Mouse (Mus musculus) kidney, postnatal 0 days (tissue): ENCODE results near the gene Cacna1h. TPM values are rescaled to one million over a fixed set of nuclear protein-coding genes. Genes with fewer than 3 reads are reported as not detected.

ENCODE experiments used
- ATAC-seq: fragments of 200-750 bp; cut with Nextera tagmentation; replicated peaks from 2 replicates; pipeline ENCODE4 v1.8.0; 2017; ENCODE audit warnings: low read depth, moderate number of reproducible peaks, moderate TSS enrichment, moderate library complexity; ENCODE audit not compliant: low FRiP score
- DNase-seq: peaks from one replicate; pipeline ENCODE4 v3.0.0-alpha.2; 2016; ENCODE audit warnings: low spot score
- H3K27ac ChIP-seq: fragments of 300-500 bp; sonication (generic); 2 replicates; pipeline ENCODE4 v1.5.1; 2014; ENCODE audit warnings: mild to moderate bottlenecking
- H3K27me3 ChIP-seq: fragments of 300-500 bp; sonication (generic); 2 replicates; pipeline ENCODE4 v1.6.1; 2014; ENCODE audit warnings: low read length, mixed read lengths; ENCODE audit not compliant: insufficient read depth
- H3K36me3 ChIP-seq: fragments of 300-500 bp; sonication (generic); 2 replicates; pipeline ENCODE4 v1.6.1; 2014; ENCODE audit warnings: low read length, mixed read lengths; ENCODE audit not compliant: insufficient read depth
- H3K4me1 ChIP-seq: fragments of 300-500 bp; sonication (generic); replicated peaks from 2 replicates; pipeline ENCODE4 v1.6.1; 2014; ENCODE audit warnings: antibody characterized with exemption, low read length, mixed read lengths; ENCODE audit not compliant: insufficient read depth
- H3K4me2 ChIP-seq: fragments of 300-500 bp; sonication (generic); 2 replicates; pipeline ENCODE4 v1.6.1; 2014; ENCODE audit warnings: mild to moderate bottlenecking, low read length, moderate library complexity, mixed read lengths
- H3K4me3 ChIP-seq: fragments of 300-500 bp; sonication (generic); replicated peaks from 2 replicates; pipeline ENCODE4 v1.5.1; 2014; ENCODE audit warnings: low read depth, low read length
- H3K9ac ChIP-seq: fragments of 300-500 bp; sonication (generic); 2 replicates; pipeline ENCODE4 v1.6.1; 2014; ENCODE audit warnings: low read depth, low read length
- H3K9me3 ChIP-seq: fragments of 300-500 bp; sonication (generic); replicated peaks from 2 replicates; pipeline ENCODE4 v1.6.1; 2016; ENCODE audit warnings: low read length, inconsistent platforms, mixed read lengths
- CTCF ChIP-seq: IDR thresholded peaks from 2 replicates; pipeline ENCODE4 v1.5.1; 2016; ENCODE audit warnings: antibody characterized with exemption, low read depth, mild to moderate bottlenecking, moderate library complexity
- WGBS: fragments of 180-500 bp; shearing (Covaris S2); extraction: QIAGEN DNeasy Blood & Tissue Kit; methylation state at CpG from one replicate; pipeline ENCODE4 v1.1.7; 2014; 5-methylcytosine and 5-hydroxymethylcytosine counted together
- polyA plus RNA-seq: library from polyadenylated mRNA; unstranded; fragments of >200 nt; fragmentation: Nextera tagmentation; extraction: Ambion mirVana; gene quantifications from 2 replicates; pipeline ENCODE4 v1.2.1, GENCODE M21; 2015

The Cacna1h gene
- polyA plus RNA-seq, 1 experiment from 2014 or later, result 1.7 TPM

DNA sequence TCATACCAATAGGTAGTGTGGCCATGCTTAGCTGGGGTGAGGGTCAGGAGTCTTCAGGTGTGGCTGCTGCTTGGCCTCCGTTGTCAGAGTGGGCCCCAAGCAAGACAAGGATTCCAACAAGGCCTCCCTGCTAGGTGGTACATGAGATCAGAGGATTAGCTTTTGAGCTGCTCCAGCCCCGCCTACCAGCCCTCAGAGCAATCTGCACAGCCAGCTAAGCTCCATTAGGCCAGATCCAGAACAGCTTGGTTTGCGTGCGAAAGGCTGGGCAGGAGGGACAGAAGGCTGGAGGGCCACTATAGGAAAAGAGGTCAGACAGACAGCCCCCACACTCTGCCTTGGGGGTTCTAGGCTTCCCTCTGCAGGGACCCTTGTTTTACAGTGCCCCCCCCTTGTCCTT lies 32.1 kb downstream of the Cacna1h start:
- H3K36me3 ChIP-seq, result no peaks in the 10 kb centered on the region
- no peaks in the 10 kb centered on the region for H3K9me3 ChIP-seq
- 50% methylated on average over 4 of the region's 4 CpGs for WGBS
- ATAC-seq, result no peak
- no peak for TF ChIP-seq CTCF
- DNase-seq, result no peak
- no peaks in the 10 kb centered on the region for H3K27me3 ChIP-seq
- no peak overlapping the region for H3K27ac ChIP-seq
- H3K4me1 ChIP-seq, result peaks cover 12% of the 10 kb centered on the region; the same call in 1 of the 2 replicates
- no peak overlapping the region for H3K4me2 ChIP-seq
- H3K9ac ChIP-seq, result no peak overlapping the region
- no peak overlapping the region for H3K4me3 ChIP-seq

GRCm38 (mm10) chr17:25400443-25400842 lies 33.1 kb downstream of the Cacna1h start:
- H3K27ac ChIP-seq, result no peak overlapping the region
- H3K4me2 ChIP-seq, result no peak overlapping the region
- H3K36me3 ChIP-seq, result no peaks in the 10 kb centered on the region
- H3K9ac ChIP-seq, result no peak overlapping the region
- no peak overlapping the region for H3K4me3 ChIP-seq
- 5% methylated on average over 7 of the region's 7 CpGs for WGBS
- no peaks in the 10 kb centered on the region for H3K27me3 ChIP-seq
- no peaks in the 10 kb centered on the region for H3K9me3 ChIP-seq
- DNase-seq, result peak; percentile 70
- no peak for ATAC-seq
- no peak for TF ChIP-seq CTCF
- peaks cover 5% of the 10 kb centered on the region; the same call in 1 of the 2 replicates for H3K4me1 ChIP-seq

DNA sequence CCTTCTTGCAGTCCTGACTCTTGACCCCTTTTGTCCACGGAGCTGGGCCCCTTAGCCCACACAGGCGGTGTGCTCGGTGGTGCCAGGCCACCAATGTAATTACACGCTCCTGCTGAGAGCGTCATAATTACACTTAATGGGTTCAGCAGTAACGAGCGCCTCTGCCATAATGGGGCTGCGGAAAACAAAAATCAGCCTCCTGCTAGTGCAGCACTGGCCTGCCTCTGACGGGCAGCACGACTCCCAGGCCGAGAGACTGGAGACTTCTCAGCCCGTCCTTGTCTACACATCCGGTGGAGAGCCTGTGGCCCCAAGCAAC lies 35.1 kb downstream of the Cacna1h start:
- H3K4me2 ChIP-seq, result no peak overlapping the region
- H3K4me1 ChIP-seq, result 0 out of 2 replicates have a peak, but pooled peaks cover 2% of the 10 kb centered on the region
- no peak overlapping the region for H3K4me3 ChIP-seq
- ATAC-seq, result 0 out of 2 replicates have a peak, but pooled peaks have one; percentile 19
- no peak for TF ChIP-seq CTCF
- WGBS, result 42% methylated on average over 13 of the region's 13 CpGs
- DNase-seq, result no peak
- no peak overlapping the region for H3K27ac ChIP-seq
- no peaks in the 10 kb centered on the region for H3K9me3 ChIP-seq
- no peaks in the 10 kb centered on the region for H3K36me3 ChIP-seq
- no peaks in the 10 kb centered on the region for H3K27me3 ChIP-seq
- H3K9ac ChIP-seq, result no peak overlapping the region

- H3K4me1 ChIP-seq, result 0 out of 2 replicates have a peak, but pooled peaks cover 2% of the 10 kb centered on the region
- H3K27me3 ChIP-seq, result no peaks in the 10 kb centered on the region
- H3K9me3 ChIP-seq, result no peaks in the 10 kb centered on the region
- no peaks in the 10 kb centered on the region for H3K36me3 ChIP-seq
- TF ChIP-seq CTCF, result peak; percentile 98
- DNase-seq (peak; percentile 84), ATAC-seq (peak; percentile 55)
- H3K9ac ChIP-seq, result no peak overlapping the region
- no peak overlapping the region for H3K27ac ChIP-seq
- 32% methylated on average over 14 of the region's 14 CpGs for WGBS
- H3K4me2 ChIP-seq, result no peak overlapping the region
- no peak overlapping the region for H3K4me3 ChIP-seq
Observed at GRCm38 (mm10) chr17:25397804-25398519, 35.6 kb downstream of the Cacna1h start.

GRCm38 (mm10) chr17:25394526-25394925 lies 39.1 kb downstream of the Cacna1h start:
- Histone ChIP-seq H3K27ac (no peak overlapping the region), H3K4me2 (no peak overlapping the region), H3K9me3 (no peaks in the 10 kb centered on the region), H3K4me3 (no peak overlapping the region), H3K27me3 (no peaks in the 10 kb centered on the region), H3K9ac (no peak overlapping the region), H3K36me3 (no peaks in the 10 kb centered on the region), H3K4me1 (no peaks in the 10 kb centered on the region)
- TF ChIP-seq CTCF, result no peak
- ATAC-seq, result no peak
- 82% methylated on average over 4 of the region's 4 CpGs for WGBS
- DNase-seq, result no peak

GRCm38 (mm10) chr17:25374011-25374410 lies 59.6 kb downstream of the Cacna1h start:
- DNase-seq, result peak; percentile 90
- peak; percentile 66 for TF ChIP-seq CTCF
- H3K4me2 ChIP-seq, result no peak overlapping the region
- H3K36me3 ChIP-seq, result no peaks in the 10 kb centered on the region
- no peak overlapping the region for H3K4me3 ChIP-seq
- H3K27ac ChIP-seq, result no peak overlapping the region
- no peak overlapping the region for H3K9ac ChIP-seq
- H3K4me1 ChIP-seq, result no peaks in the 10 kb centered on the region
- no peak for ATAC-seq
- H3K27me3 ChIP-seq, result no peaks in the 10 kb centered on the region
- H3K9me3 ChIP-seq, result no peaks in the 10 kb centered on the region
- 21% methylated on average over 9 of the region's 9 CpGs for WGBS
